Mouse (Mus musculus) cortical plate, adult 2 months (tissue): ENCODE results near the gene Psmb5.

ENCODE experiments used
- CTCF ChIP-seq: fragments of 200-500 bp; IDR thresholded peaks from 2 replicates; pipeline ENCODE4 v1.5.1; 2011; ENCODE audit warnings: mild to moderate bottlenecking, control low read depth, low read length; ENCODE audit not compliant: insufficient read depth; ENCODE audit errors: extremely low read depth
- POLR2A ChIP-seq: fragments of 200-500 bp; IDR thresholded peaks from 2 replicates; pipeline ENCODE4 v1.6.1; 2011; ENCODE audit warnings: mild to moderate bottlenecking, low read length, control low read depth; ENCODE audit not compliant: insufficient read depth; ENCODE audit errors: extremely low read depth

DNA sequence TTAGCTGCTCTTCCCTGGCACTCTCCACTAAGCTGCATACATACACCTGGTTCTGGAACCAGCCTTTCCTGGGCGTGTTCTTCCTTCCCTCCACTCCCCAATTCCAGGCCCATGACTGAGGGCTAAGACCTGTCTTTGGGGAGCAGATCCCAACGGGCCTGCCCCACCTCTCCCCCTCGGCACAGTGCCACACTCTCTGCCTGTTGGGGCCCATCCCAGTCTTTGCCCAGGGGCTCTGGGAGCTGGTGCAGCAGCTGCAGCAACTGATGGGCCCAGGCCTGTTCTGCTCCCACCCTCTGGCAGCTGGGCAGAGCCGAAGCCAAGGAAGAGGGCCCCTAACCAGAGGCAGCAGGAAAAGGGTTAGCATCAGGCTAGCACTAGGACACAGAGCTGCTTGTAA is 43.6 kb downstream of the Psmb5 start:
- TF ChIP-seq CTCF (no peak), POLR2A (no peak)
